9 mouse cellular contexts compared by ENCODE assay signal in the genomic region with DNA sequence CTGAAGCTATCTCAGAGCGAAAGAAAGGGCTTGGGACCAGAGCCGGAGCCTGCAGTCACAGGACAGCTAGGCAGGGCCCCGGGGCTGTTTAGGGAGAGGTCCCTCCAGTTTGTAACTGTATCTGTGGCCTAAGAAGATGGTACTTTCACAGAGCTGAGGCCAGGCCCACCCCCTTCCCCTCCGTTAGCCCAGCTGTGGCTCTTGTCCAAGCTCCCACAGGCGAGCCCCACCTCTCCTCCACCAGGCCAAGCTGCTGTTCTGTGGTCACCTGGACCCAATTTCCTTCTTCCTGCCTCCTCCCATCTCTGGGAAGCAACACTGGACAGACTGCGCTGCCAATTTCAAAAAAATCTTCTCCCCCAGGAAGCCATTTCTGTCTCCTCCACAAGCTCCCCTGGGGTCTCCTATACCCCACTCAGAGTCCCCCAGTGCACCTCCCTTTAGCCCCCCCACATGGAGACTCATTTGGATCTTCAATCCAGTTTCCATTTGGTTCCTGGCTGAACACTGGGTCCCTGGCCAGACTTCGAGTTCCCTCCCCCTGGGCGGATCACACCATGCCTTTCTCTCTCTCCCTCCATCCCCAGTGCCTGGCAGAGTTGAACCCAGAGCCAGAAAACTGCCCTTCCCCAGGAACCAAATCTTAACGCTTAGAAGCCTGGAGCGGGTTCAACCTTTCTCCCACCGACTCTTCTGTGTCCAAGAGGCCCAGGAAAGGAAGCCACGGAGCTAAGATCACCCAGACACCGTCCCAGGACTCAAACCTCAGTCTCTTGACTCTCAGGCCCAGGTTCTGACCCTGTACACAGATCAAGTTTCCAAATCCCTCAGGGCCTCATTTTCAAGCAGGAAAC. TPM values are rescaled to one million over a fixed set of nuclear protein-coding genes. Genes with fewer than 3 reads are reported as not detected.
DNase-seq lines count a peak whose midpoint lies in the region; ATAC-seq and TF ChIP-seq lines count a peak whose summit lies in the region.
"Had no signal": no experiment of that assay in that cellular context is flagged by ENCODE, and none has a peak within 500 bp of the region (broad histone marks: within the 10 kb centered on the region; RNA-seq: fewer than 3 reads in every experiment).

No protein-coding gene starts in this region.

- H3K4me2 ChIP-seq in neural tube, embryonic 15.5 days = no peak overlapping the region
- H3K4me2 ChIP-seq in hindbrain, postnatal 0 days (ENCODE audit: low read depth, low read length) = no peak overlapping the region
- H3K4me2 ChIP-seq: midbrain, embryonic 12.5 days had no signal

- no peak for ATAC-seq in neural tube, embryonic 15.5 days (ENCODE audit: low FRiP score)
- peak; percentile 6; the same call in 1 of the 2 replicates for ATAC-seq in hindbrain, postnatal 0 days
- no peak for ATAC-seq in megakaryocyte progenitor cell, adult 5-6 weeks (replicated peaks; ENCODE audit: poor library complexity)

- H3K27me3 ChIP-seq in neural tube, embryonic 15.5 days (replicated peaks) = no peaks in the 10 kb centered on the region
- no peaks in the 10 kb centered on the region for H3K27me3 ChIP-seq in hindbrain, postnatal 0 days (ENCODE audit: insufficient read depth, low read length)
- H3K27me3 ChIP-seq: midbrain, embryonic 12.5 days had no signal

- peaks cover 11% of the 10 kb centered on the region for H3K4me1 ChIP-seq in neural tube, embryonic 15.5 days
- no peaks in the 10 kb centered on the region; the same call in none of the 2 replicates for H3K4me1 ChIP-seq in hindbrain, postnatal 0 days (ENCODE audit: insufficient read depth, low read length)

- no peak overlapping the region for H3K9ac ChIP-seq in neural tube, embryonic 15.5 days (replicated peaks)
- H3K9ac ChIP-seq in hindbrain, postnatal 0 days (replicated peaks; ENCODE audit: low read length) = no peak overlapping the region
- H3K9ac ChIP-seq: midbrain, embryonic 12.5 days had no signal

- H3K36me3 ChIP-seq in neural tube, embryonic 15.5 days = no peaks in the 10 kb centered on the region
- no peaks in the 10 kb centered on the region for H3K36me3 ChIP-seq in hindbrain, postnatal 0 days (ENCODE audit: insufficient read depth, low read length)
- H3K36me3 ChIP-seq: midbrain, embryonic 12.5 days had no signal

- peak; percentile 21 to 51 for DNase-seq in adrenal gland, adult (ENCODE audit: inconsistent age in 2 of 2, low spot score in 1 of 2)
- no peak for DNase-seq in adrenal gland, adult 2 months
- no peak for DNase-seq in neural tube, embryonic 10.5 days (ENCODE audit: extremely low spot score, low spot score)
- DNase-seq in hindbrain, postnatal 0 days (ENCODE audit: low spot score) = no peak
- DNase-seq in frontal cortex, postnatal 36 days (ENCODE audit: low spot score in 2 of 2) = no peak
- no peak for DNase-seq in yolk sac, embryonic 10.5 days (ENCODE audit: low spot score)

- H3K4me3 ChIP-seq in neural tube, embryonic 15.5 days (replicated peaks) = no peak overlapping the region
- no peak overlapping the region for H3K4me3 ChIP-seq in hindbrain, postnatal 0 days (ENCODE audit: low read length)
- H3K4me3 ChIP-seq: midbrain, embryonic 12.5 days had no signal

- peak overlapping the region; percentile 45 for H3K27ac ChIP-seq in neural tube, embryonic 15.5 days (replicated peaks)
- peak overlapping the region; percentile 58; the same call in 1 of the 2 replicates for H3K27ac ChIP-seq in hindbrain, postnatal 0 days
- H3K27ac ChIP-seq: midbrain, embryonic 12.5 days had no signal

- TF ChIP-seq CTCF in hindbrain, postnatal 0 days (IDR thresholded peaks at IDR 0.05; ENCODE audit: low read depth) = no peak

- H3K9me3 ChIP-seq in neural tube, embryonic 15.5 days (replicated peaks) = no peaks in the 10 kb centered on the region
- no peaks in the 10 kb centered on the region for H3K9me3 ChIP-seq in hindbrain, postnatal 0 days (ENCODE audit: low read length)
- H3K9me3 ChIP-seq: midbrain, embryonic 12.5 days had no signal

- 74% methylated on average over 13 of the region's 13 CpGs for WGBS in neural tube, embryonic 15.5 days
- WGBS in hindbrain, postnatal 0 days = 66% methylated on average over 13 of the region's 13 CpGs

RNA-seq across cellular contexts. Expression of gene Wasf2, which starts 21.6 kb away (rescaled TPM):
- total RNA-seq in adrenal gland, adult 2 months (2021) = 100 to 1,000 TPM in 1 of 2 experiments, 10 to 100 TPM in 1; 99.4 to 130 TPM
- polyA plus RNA-seq in adrenal gland, adult 2 months (2012; rRNA removed) = 43.2 and 57.0 TPM in 2 replicates
- polyA plus RNA-seq in neural tube, embryonic 15.5 days (2015; fragmentation: Nextera tagmentation; extraction: Ambion mirVana) = 22.2 and 45.6 TPM in 2 replicates
- total RNA-seq in hindbrain, postnatal 0 days (2014; rRNA removed) = 14.1 and 14.7 TPM in 2 replicates
- polyA plus RNA-seq in hindbrain, postnatal 0 days (2015; fragmentation: Nextera tagmentation; extraction: Ambion mirVana) = 27.5 and 32.3 TPM in 2 replicates
- 124 and 135 TPM in 2 replicates for total RNA-seq in megakaryocyte progenitor cell, adult 5-6 weeks (2015)
- total RNA-seq in megakaryocyte progenitor cell, adult 5-6 weeks (2017) = 24.7 and 35.1 TPM in 2 replicates

Comparison
In these comparisons a context has a peak if more than half of its experiments do, and no peak if none do; other contexts are left out.
1. DNase-seq: peak in adrenal gland, adult (2 of 2); none in adrenal gland, adult 2 months (single experiment), neural tube, embryonic 10.5 days (single experiment), hindbrain, postnatal 0 days (single experiment), frontal cortex, postnatal 36 days (0 of 2) and yolk sac, embryonic 10.5 days (single experiment).